Mouse (Mus musculus) heart, postnatal 4 days (tissue): ENCODE measurements around the gene Prmt2. TPM values are rescaled to one million over a fixed set of nuclear protein-coding genes. Genes with fewer than 3 reads are reported as not detected.

Experiments
- DNase-seq: peaks from one replicate; pipeline ENCODE4 v3.0.0; 2021
- total RNA-seq, 2 experiments: library from RNA; stranded (reverse); gene quantifications; 2 replicates each; pipeline ENCODE4 v1.2.3; 2021

Gene Prmt2
- 10 to 100 TPM; 23.8 to 26.5 TPM for total RNA-seq

- peak; percentile 93 for DNase-seq
Observed at GRCm38 (mm10) chr10:76237341-76238225, at the start of gene Prmt2. Gene Prmt2, minus strand, starts transcription at chr10:76237865.

- DNase-seq, result no peak
Observed at GRCm38 (mm10) chr10:76278541-76279097, 41.0 kb upstream of the Prmt2 start.

GRCm38 (mm10) chr10:76275256-76275655, 37.6 kb upstream of the Prmt2 start:
- no peak for DNase-seq

GRCm38 (mm10) chr10:76271238-76271637, 33.6 kb upstream of the Prmt2 start:
- DNase-seq, result peak; percentile 56

GRCm38 (mm10) chr10:76262431-76262830, 24.8 kb upstream of the Prmt2 start:
- DNase-seq, result no peak

GRCm38 (mm10) chr10:76261447-76261846, 23.8 kb upstream of the Prmt2 start:
- DNase-seq, result no peak

- peak; percentile 39 for DNase-seq
Observed at GRCm38 (mm10) chr10:76260358-76261059, 22.8 kb upstream of the Prmt2 start.

- no peak for DNase-seq
Observed at GRCm38 (mm10) chr10:76259566-76260232, 22.0 kb upstream of the Prmt2 start.

GRCm38 (mm10) chr10:76257719-76258390, 20.2 kb upstream of the Prmt2 start:
- peak; percentile 86 for DNase-seq

GRCm38 (mm10) chr10:76257231-76257630, 19.6 kb upstream of the Prmt2 start:
- no peak for DNase-seq

- no peak for DNase-seq
Observed at GRCm38 (mm10) chr10:76255617-76256016, 18.0 kb upstream of the Prmt2 start.

GRCm38 (mm10) chr10:76253536-76253935, 15.9 kb upstream of the Prmt2 start, which contains the start of gene S100b:
Gene S100b, plus strand, starts transcription at chr10:76253853.
- DNase-seq, result peak; percentile 46

- DNase-seq, result no peak
Observed at GRCm38 (mm10) chr10:76253079-76253478, 15.4 kb upstream of the Prmt2 start.

- no peak for DNase-seq
Observed at GRCm38 (mm10) chr10:76250870-76251269, 13.2 kb upstream of the Prmt2 start.

GRCm38 (mm10) chr10:76248647-76248968, 10.9 kb upstream of the Prmt2 start:
- no peak for DNase-seq

GRCm38 (mm10) chr10:76247960-76248646, 10.4 kb upstream of the Prmt2 start:
- no peak for DNase-seq

- no peak for DNase-seq
Observed at GRCm38 (mm10) chr10:76246601-76247000, 8.9 kb upstream of the Prmt2 start.

GRCm38 (mm10) chr10:76245106-76245505, 7.4 kb upstream of the Prmt2 start:
- DNase-seq, result no peak

GRCm38 (mm10) chr10:76239401-76239800, 1.7 kb upstream of the Prmt2 start:
- peak; percentile 27 for DNase-seq

- no peak for DNase-seq
Observed at GRCm38 (mm10) chr10:76229627-76230026, 8.0 kb downstream of the Prmt2 start.

GRCm38 (mm10) chr10:76225944-76226343, 11.7 kb downstream of the Prmt2 start:
- DNase-seq, result no peak

- no peak for DNase-seq
Observed at GRCm38 (mm10) chr10:76218240-76218639, 19.4 kb downstream of the Prmt2 start.
